Mouse (Mus musculus): ENCODE results near the gene Simc1.

DNA sequence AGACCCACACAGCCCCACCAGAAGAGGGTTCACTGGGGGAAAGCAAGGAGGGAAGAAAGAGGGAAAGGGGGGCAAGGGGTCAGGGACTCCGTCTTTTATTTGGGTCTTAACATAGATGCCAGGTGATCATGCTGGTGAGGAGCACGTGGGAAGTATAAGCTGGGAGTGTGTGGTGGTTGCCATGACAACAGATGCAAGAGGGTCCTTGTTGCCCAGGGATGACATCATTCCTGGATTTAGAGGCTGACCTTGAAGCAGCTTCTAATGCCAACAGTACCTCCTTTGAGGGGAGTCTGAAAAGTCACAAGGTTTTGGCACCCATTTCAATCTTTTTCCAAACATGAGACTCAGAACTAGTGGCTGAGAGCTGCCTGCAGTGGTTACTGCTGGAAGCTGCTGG lies 68.1 kb downstream of the Simc1 start:
- TF ChIP-seq CTCF (IDR thresholded peaks at IDR 0.05; ENCODE audit: control insufficient read depth, insufficient read depth, low read length) (no peak), POLR2A (IDR thresholded peaks at IDR 0.05; ENCODE audit: borderline replicate concordance, control insufficient read depth, low read depth, low read length) (no peak)

All from bone marrow, adult 2 months (tissue).